Mouse (Mus musculus): Measurements from ENCODE around the gene Scaf1. TPM values are rescaled to one million over a fixed set of nuclear protein-coding genes. Genes with fewer than 3 reads are reported as not detected.
A peak's percentile ranks its signal among the peaks of the same experiment; 100 is the strongest.
"Not testable (repeated sequence)": the region's sequence is repeated elsewhere in the genome, so short reads cannot be mapped to it uniquely, and the experiment has no call there.

Scaf1 gene
- polyA plus RNA-seq, 1 experiment from 2014 or later = 40.0 TPM

DNA sequence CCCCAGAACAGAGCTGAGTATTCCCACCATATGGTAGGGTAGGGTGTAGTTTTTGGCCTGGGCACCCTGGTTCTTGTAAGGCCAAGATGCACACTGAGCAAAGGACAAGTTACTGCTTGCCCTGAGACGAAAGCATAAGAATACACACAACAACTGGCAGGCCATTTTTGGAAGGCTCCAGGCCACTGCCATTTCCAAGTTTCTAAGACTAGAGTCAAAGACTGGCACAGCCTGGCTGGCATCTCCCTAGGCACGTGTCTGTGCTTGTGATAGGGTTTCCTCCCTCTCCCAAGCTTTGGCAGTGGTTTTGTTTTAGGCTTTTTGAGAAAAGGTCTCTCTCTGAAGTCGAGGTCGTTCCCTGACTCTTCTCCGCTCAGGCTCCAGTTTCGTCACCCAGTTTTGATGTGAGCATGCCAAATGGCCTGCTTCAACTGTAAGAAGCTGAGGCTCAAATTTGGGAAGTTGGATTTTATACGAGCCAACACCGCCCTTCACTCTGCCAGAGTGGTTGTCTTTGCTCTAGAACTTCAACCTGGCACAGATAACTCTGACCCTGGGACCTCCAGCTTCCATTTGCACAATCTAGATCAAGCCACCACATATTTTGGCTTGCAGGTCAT, 9.5 kb upstream of the Scaf1 start:
- no peak overlapping the region for H3K4me3 ChIP-seq (ENCODE audit: low read depth, low read length)
- no peak overlapping the region for H3K27ac ChIP-seq (replicated peaks; ENCODE audit: low read depth, low read length)
- no peak overlapping the region for H3K9ac ChIP-seq (replicated peaks; ENCODE audit: low read length)

DNA sequence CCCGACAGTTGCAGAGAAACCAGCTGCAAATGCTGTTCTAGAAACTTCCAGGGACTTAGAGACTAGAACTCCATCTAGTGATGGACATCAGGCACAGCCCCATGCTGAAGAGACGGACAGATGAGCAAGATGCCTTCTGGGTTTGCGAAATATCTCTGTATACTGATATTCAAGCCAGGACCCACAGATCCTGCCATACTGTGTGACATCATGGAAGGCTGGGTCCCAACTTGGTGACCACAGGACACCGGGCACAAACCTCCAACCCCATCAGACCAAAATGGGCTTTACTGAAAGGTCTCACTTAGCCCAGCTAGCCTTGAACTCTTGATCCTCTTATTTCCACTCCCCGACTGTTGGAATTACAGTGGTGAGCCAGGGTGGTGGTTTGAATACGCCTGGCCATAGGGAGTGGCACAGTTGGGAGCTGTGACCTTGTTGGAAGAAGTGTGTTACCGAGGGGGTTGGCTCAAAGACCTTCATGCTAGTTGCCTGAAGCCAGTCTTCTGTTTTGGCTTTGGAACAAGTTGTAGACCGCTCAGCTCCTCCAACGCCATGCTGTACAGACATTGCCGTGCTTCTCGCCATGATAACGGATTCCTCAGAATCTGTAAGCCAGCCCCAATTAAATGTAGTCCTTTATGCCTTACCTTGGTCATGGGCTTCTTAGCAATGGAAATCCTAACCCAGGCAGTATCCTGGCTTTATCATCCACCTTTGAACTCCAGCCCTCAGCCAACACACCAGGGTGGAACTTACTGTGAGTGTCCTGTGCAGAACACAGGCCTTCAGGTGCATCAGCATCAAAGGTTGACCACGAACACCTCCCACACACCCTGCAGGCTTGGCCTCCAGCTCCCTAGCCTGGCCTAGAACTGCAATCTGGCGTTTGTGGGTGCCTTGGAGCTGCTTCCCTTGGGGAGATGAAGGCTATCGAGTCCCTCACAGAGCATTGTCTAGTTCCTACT, 8.4 kb upstream of the Scaf1 start:
- Histone ChIP-seq H3K36me3 (replicated peaks; ENCODE audit: control insufficient read depth, insufficient read depth, low read depth, low read length) (peaks cover 16% of the 10 kb centered on the region), H3K4me1 (ENCODE audit: control insufficient read depth, insufficient read depth, low read length) (no peaks in the 10 kb centered on the region), H3K9ac (replicated peaks; ENCODE audit: low read length) (no peak overlapping the region), H3K4me3 (ENCODE audit: low read depth, low read length) (no peak overlapping the region), H3K27ac (replicated peaks; ENCODE audit: low read depth, low read length) (no peak overlapping the region), H3K27me3 (ENCODE audit: control insufficient read depth, insufficient read depth, low read length) (no peaks in the 10 kb centered on the region), H3K9me3 (replicated peaks; ENCODE audit: control insufficient read depth, low read length) (no peaks in the 10 kb centered on the region), H3K4me2 (ENCODE audit: low read depth, low read length) (no peak overlapping the region)
- ATAC-seq (replicated peaks; ENCODE audit: insufficient number of reproducible peaks, low FRiP score, low TSS enrichment, low read depth) (no peak), DNase-seq (ENCODE audit: low spot score) (no peak)
- WGBS = 89% methylated on average over 15 of the region's 15 CpGs

More for the DNA sequence above, 9.5 kb upstream of the Scaf1 start:
- Histone ChIP-seq H3K27me3 (ENCODE audit: control insufficient read depth, insufficient read depth, low read length) (no peaks in the 10 kb centered on the region), H3K36me3 (replicated peaks; ENCODE audit: control insufficient read depth, insufficient read depth, low read depth, low read length) (peaks cover 26% of the 10 kb centered on the region), H3K4me2 (ENCODE audit: low read depth, low read length) (no peak overlapping the region), H3K9me3 (replicated peaks; ENCODE audit: control insufficient read depth, low read length) (no peaks in the 10 kb centered on the region), H3K4me1 (ENCODE audit: control insufficient read depth, insufficient read depth, low read length) (no peaks in the 10 kb centered on the region)
- DNase-seq (ENCODE audit: low spot score) (no peak), ATAC-seq (replicated peaks; ENCODE audit: insufficient number of reproducible peaks, low FRiP score, low TSS enrichment, low read depth) (no peak)
- 77% methylated on average over 8 of the region's 8 CpGs for WGBS

- not testable (repeated sequence) for H3K27me3 ChIP-seq (ENCODE audit: control insufficient read depth, insufficient read depth, low read length); ATAC-seq (replicated peaks; ENCODE audit: insufficient number of reproducible peaks, low FRiP score, low TSS enrichment, low read depth); H3K9ac ChIP-seq (replicated peaks; ENCODE audit: low read length); H3K9me3 ChIP-seq (replicated peaks; ENCODE audit: control insufficient read depth, low read length); DNase-seq (ENCODE audit: low spot score); H3K4me3 ChIP-seq (ENCODE audit: low read depth, low read length); H3K4me2 ChIP-seq (ENCODE audit: low read depth, low read length); H3K27ac ChIP-seq (replicated peaks; ENCODE audit: low read depth, low read length); H3K4me1 ChIP-seq (ENCODE audit: control insufficient read depth, insufficient read depth, low read length)
- WGBS = 83% methylated on average over 5 of the region's 5 CpGs
- H3K36me3 ChIP-seq (replicated peaks; ENCODE audit: control insufficient read depth, insufficient read depth, low read depth, low read length) = peaks cover 13% of the 10 kb centered on the region
Measured at GRCm38 (mm10) chr7:45023711-45024110, 7.5 kb upstream of the Scaf1 start.

DNA sequence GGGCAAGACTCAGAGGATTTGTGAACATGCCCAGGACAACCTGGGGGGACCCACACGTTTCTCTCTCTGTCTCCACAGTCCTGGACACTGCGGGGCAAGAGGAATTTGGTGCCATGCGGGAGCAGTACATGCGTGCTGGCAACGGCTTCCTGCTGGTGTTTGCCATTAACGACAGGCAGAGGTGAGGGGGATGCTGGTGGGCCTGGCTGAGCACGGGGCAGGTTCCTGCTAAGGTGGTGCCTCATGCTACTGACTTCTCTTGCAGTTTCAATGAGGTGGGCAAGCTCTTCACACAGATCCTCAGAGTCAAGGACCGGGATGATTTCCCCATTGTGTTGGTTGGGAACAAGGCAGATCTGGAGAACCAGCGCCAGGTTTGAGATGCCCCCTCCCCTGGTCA, 4.1 kb upstream of the Scaf1 start:
- ATAC-seq (replicated peaks; ENCODE audit: insufficient number of reproducible peaks, low FRiP score, low TSS enrichment, low read depth) (no peak), DNase-seq (ENCODE audit: low spot score) (no peak)
- Histone ChIP-seq H3K36me3 (replicated peaks; ENCODE audit: control insufficient read depth, insufficient read depth, low read depth, low read length) (no peaks in the 10 kb centered on the region), H3K9me3 (replicated peaks; ENCODE audit: control insufficient read depth, low read length) (no peaks in the 10 kb centered on the region), H3K27ac (replicated peaks; ENCODE audit: low read depth, low read length) (no peak overlapping the region), H3K4me3 (ENCODE audit: low read depth, low read length) (no peak overlapping the region), H3K27me3 (ENCODE audit: control insufficient read depth, insufficient read depth, low read length) (no peaks in the 10 kb centered on the region), H3K4me2 (ENCODE audit: low read depth, low read length) (no peak overlapping the region), H3K4me1 (ENCODE audit: control insufficient read depth, insufficient read depth, low read length) (no peaks in the 10 kb centered on the region), H3K9ac (replicated peaks; ENCODE audit: low read length) (no peak overlapping the region)
- 72% methylated on average over 9 of the region's 9 CpGs for WGBS

GRCm38 (mm10) chr7:45019031-45019571, 2.9 kb upstream of the Scaf1 start:
- Histone ChIP-seq H3K9me3 (replicated peaks; ENCODE audit: control insufficient read depth, low read length) (no peaks in the 10 kb centered on the region), H3K27ac (replicated peaks; ENCODE audit: low read depth, low read length) (no peak overlapping the region), H3K9ac (replicated peaks; ENCODE audit: low read length) (no peak overlapping the region), H3K4me1 (ENCODE audit: control insufficient read depth, insufficient read depth, low read length) (peaks cover 2% of the 10 kb centered on the region; the same call in 1 of the 2 replicates), H3K36me3 (replicated peaks; ENCODE audit: control insufficient read depth, insufficient read depth, low read depth, low read length) (no peaks in the 10 kb centered on the region), H3K4me2 (ENCODE audit: low read depth, low read length) (no peak overlapping the region), H3K4me3 (ENCODE audit: low read depth, low read length) (no peak overlapping the region), H3K27me3 (ENCODE audit: control insufficient read depth, insufficient read depth, low read length) (no peaks in the 10 kb centered on the region)
- 30% methylated on average over 8 of the region's 8 CpGs for WGBS
- no peak for DNase-seq (ENCODE audit: low spot score)
- no peak for ATAC-seq (replicated peaks; ENCODE audit: insufficient number of reproducible peaks, low FRiP score, low TSS enrichment, low read depth)

- peak within 1 kb of the TSS; percentile 69 for H3K9ac ChIP-seq (replicated peaks; ENCODE audit: low read length)
Measured at GRCm38 (mm10) chr7:45017242-45018061, 1.3 kb upstream of the Scaf1 start, which contains the start of gene Rras. Rras (plus strand) TSS chr7:45017961.

GRCm38 (mm10) chr7:45016761-45017160, 598 bp upstream of the Scaf1 start:
- Histone ChIP-seq H3K27me3 (ENCODE audit: control insufficient read depth, insufficient read depth, low read length) (no peaks in the 10 kb centered on the region), H3K9ac (replicated peaks; ENCODE audit: low read length) (peak overlapping the region; percentile 35), H3K27ac (replicated peaks; ENCODE audit: low read depth, low read length) (peak overlapping the region; percentile 53), H3K4me3 (ENCODE audit: low read depth, low read length) (peak overlapping the region; percentile 51), H3K4me1 (ENCODE audit: control insufficient read depth, insufficient read depth, low read length) (peaks cover 2% of the 10 kb centered on the region; the same call in 1 of the 2 replicates), H3K4me2 (ENCODE audit: low read depth, low read length) (peak overlapping the region; percentile 54), H3K9me3 (replicated peaks; ENCODE audit: control insufficient read depth, low read length) (no peaks in the 10 kb centered on the region), H3K36me3 (replicated peaks; ENCODE audit: control insufficient read depth, insufficient read depth, low read depth, low read length) (peaks cover 6% of the 10 kb centered on the region)
- ATAC-seq (replicated peaks; ENCODE audit: insufficient number of reproducible peaks, low FRiP score, low TSS enrichment, low read depth) (no peak), DNase-seq (ENCODE audit: low spot score) (no peak)
- WGBS = 7% methylated on average over 4 of the region's 4 CpGs

More at GRCm38 (mm10) chr7:45017242-45018061, 1.3 kb upstream of the Scaf1 start, which contains the start of gene Rras:
- Histone ChIP-seq H3K27ac (replicated peaks; ENCODE audit: low read depth, low read length) (peak within 1 kb of the TSS; percentile 53), H3K4me1 (ENCODE audit: control insufficient read depth, insufficient read depth, low read length) (peaks cover 2% of the 10 kb centered on the region; the same call in 1 of the 2 replicates), H3K4me2 (ENCODE audit: low read depth, low read length) (peak within 1 kb of the TSS; percentile 88), H3K4me3 (ENCODE audit: low read depth, low read length) (peak within 1 kb of the TSS; percentile 51), H3K36me3 (replicated peaks; ENCODE audit: control insufficient read depth, insufficient read depth, low read depth, low read length) (no peaks in the 10 kb centered on the region; the same call in 1 of the 2 replicates), H3K27me3 (ENCODE audit: control insufficient read depth, insufficient read depth, low read length) (no peaks in the 10 kb centered on the region), H3K9me3 (replicated peaks; ENCODE audit: control insufficient read depth, low read length) (no peaks in the 10 kb centered on the region)
- peak; percentile 89 for ATAC-seq (replicated peaks; ENCODE audit: insufficient number of reproducible peaks, low FRiP score, low TSS enrichment, low read depth)
- DNase-seq (ENCODE audit: low spot score) = peak; percentile 97
- under 1% methylated on average over 36 of the region's 36 CpGs for WGBS

Data from embryonic facial prominence, embryonic 11.5 days (tissue).